Mouse (Mus musculus) kidney, postnatal 10 days (tissue): ENCODE measurements around the gene Snx9.

Experiments
- DNase-seq: peaks from one replicate; pipeline ENCODE4 v3.0.0; 2021; ENCODE audit warnings: mixed read lengths

Gene Snx9

DNA sequence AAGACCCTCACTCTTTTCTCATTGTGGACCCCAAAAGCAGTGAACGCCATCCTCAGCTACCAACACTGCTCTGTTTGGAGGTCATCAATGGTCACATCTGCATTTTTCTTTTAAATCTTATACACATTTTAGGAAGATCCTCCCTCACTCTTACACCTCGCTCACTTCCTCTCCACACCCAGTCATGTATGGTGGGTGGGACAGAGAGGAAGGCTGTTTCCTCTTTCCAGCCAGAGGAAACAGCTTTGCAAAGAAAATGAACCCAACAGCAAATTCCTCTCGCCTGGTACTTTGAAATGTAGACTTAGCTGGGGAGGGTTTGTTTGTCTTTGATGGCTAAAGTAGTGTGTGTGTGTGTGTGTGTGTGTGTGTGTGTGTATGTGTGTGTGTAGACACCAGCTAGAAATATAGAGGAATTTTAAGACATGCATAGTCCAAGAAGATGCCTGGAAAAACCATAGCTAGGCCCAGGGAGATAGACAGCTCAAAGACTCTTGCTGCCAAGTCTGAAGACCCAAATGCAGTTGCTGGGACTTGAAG, 33.2 kb upstream of the Snx9 start:
- DNase-seq: peak; percentile 32

DNA sequence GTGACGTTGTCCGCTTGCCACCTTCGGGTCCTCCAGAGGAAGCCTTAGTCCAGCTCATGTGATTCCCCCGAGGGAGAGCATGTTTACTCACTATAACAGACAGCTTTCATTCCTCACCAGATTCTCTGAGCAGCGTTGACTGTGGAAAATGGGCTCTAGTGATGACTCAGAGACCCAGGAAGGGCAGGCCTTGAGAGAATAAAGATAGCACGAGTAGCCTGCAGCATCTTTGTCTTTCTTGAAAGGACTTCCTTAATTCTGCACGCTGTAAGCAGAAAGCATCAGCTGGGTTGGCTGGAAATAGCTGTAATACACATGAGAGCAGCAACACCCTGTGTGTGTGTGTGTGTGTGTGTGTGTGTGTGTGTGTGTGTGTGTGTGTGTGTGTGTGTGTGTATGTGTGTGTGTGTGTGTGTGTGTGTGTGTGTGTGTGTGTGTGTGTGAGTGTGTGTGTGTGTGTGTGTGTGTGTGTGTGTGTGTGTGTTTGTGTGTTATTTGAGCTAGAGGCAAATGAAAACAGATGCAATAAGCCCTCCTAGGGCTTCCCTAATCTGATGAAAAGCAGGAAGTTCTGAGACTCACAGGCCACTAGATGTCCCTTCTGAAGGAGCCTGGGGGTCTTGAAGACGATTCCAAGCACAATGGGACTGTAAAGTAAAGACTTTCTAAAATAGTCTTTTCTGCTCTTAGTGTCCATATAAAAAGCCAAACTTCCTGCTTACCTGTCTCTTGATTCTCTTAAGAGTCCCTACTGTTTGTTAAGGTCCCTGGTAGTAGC, 27.1 kb upstream of the Snx9 start:
- DNase-seq: peak; percentile 33

GRCm38 (mm10) chr17:5814641-5814920, 26.5 kb upstream of the Snx9 start:
- no peak for DNase-seq

DNA sequence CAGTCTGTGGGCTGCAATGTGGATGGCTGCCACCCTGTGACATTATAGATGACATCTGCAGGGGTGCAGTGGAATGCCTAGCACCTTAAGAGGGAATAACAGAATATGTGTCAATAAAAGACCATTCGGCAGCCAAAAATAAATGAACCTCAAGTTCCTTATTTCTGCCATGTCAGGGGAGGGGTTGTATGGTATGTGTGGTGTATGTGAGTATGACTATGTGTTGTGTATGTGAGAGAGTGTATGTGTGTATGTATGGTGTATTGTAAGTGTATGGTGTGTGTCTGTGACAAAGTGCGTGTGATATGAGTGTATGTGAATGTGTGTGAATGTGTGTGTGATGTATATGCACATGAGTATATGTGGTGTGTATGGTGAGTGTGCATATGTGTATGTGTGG, 23.3 kb upstream of the Snx9 start:
- no peak for DNase-seq

DNA sequence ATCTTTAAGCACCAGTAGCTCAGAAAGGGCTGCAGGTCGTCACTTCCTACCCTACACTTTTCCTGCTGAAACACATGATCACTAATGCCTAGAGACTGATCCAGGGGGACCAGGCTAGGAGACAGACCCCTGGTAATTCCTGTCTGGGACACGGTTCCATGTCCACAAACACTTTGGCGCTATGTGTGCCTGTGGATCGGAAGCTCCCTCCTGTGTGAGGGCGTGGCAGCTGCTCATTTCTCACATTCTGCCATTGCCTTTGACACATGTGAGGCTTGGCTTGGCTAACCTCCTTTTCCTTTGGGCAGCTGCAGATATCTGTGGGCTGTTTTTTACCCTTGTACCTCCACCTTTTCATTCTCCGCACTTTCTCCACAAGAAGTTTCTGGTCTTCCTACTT, 22.0 kb upstream of the Snx9 start:
- no peak for DNase-seq

GRCm38 (mm10) chr17:5819799-5820201, 21.3 kb upstream of the Snx9 start:
- peak; percentile 71 for DNase-seq

DNA sequence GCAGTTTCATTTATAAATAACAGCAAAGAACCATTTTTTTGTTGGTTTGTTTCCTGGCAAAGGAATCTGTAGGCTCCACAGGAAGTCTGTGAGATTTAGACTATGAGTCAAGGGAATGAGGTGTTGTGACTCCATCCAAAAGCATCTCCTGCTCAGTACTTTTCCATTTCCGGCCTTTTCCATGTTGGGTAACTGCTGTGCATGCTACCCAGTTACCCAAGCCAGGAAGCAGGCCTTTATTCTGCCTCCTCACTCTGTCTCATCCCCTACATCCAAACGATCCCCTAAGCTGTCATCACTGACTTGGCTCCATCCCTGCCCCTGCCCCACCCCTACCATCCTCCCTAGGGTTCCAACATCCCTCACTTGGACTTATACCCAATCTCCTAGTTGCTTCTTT, 18.6 kb upstream of the Snx9 start:
- no peak for DNase-seq

GRCm38 (mm10) chr17:5823032-5823431, 18.1 kb upstream of the Snx9 start:
- DNase-seq: no peak

- DNase-seq: no peak
Measured at GRCm38 (mm10) chr17:5827836-5828582, 13.1 kb upstream of the Snx9 start.

- no peak for DNase-seq
Measured at GRCm38 (mm10) chr17:5828583-5828836, 12.6 kb upstream of the Snx9 start.

GRCm38 (mm10) chr17:5828944-5829343, 12.2 kb upstream of the Snx9 start:
- no peak for DNase-seq

GRCm38 (mm10) chr17:5829930-5830329, 11.2 kb upstream of the Snx9 start:
- DNase-seq: no peak

GRCm38 (mm10) chr17:5830382-5830781, 10.7 kb upstream of the Snx9 start:
- no peak for DNase-seq

- DNase-seq: no peak
Measured at GRCm38 (mm10) chr17:5830832-5831231, 10.3 kb upstream of the Snx9 start.

GRCm38 (mm10) chr17:5831257-5831806, 9.8 kb upstream of the Snx9 start:
- no peak for DNase-seq

DNA sequence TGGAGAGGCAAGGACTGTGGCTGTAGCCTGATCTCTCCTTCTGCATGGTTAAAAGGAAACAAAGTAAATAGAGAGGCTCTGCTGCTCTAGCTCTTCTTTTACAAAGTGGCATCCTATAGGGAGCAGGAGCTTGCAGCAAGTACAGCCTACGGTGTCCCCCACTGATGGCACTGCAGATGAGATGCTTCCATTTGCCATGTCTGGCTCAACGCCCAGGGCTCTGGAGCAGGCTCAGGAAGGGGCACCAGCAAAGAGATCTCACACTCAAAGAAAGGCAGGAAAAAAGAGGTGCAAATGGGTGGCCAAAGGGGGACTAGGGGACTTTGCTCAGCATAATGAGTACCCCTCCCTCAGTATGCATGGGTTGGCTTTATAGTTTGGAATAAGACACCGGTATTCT, 7.0 kb upstream of the Snx9 start:
- DNase-seq: no peak

GRCm38 (mm10) chr17:5834798-5835328, 6.3 kb upstream of the Snx9 start:
- no peak for DNase-seq

GRCm38 (mm10) chr17:5839549-5840240, 1.4 kb upstream of the Snx9 start:
- no peak for DNase-seq

GRCm38 (mm10) chr17:5840550-5841127, 490 bp upstream of the Snx9 start:
- DNase-seq: no peak

DNA sequence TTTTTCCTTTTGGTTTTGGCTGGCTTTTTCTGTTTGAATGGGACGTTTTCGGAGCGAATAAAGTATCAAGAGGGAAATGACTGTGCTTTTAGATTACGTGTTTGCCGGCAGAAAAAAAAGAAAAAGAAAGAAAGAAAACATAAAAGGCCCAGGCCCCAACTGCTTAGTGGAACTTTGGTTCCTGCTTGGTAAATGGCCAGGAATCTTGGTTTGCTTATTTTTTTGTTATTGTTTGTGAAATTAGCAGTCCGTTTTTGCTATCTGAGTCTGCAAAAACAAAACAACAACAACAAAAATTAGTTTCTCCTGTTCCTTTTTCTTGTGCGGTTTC, 779 bp downstream of the Snx9 start:
- no peak for DNase-seq

DNA sequence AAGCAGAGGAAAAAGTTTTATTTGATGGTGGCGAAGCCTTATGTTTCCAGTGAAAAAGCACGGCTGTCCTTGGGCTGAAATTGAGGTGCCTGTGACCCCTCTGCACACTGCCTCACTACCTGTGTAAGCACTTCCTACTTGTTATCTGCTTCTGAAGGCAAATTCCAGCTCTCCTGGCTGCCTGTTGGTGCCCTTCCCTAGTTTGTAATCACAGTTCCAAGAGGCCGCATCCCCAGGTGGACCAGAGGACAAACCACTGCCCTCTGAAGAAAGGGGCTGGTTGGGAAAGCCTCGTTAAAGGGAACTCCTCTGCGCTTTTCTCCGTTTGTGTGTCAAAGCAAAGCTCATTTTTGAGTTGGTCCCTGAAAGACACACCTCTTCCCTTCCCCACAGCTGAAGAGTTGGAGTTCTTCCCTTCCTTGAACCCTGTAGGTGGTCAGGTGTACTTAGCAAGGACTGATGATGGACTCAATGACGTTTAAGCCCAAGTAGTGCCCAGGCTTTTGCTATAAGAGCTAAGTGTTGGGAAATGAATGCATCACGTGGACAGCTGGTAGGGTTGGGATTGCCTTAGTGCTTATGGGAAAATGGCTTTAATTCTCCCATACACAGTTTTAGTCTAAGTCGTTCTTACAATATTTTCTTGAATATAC, 2.0 kb downstream of the Snx9 start:
- DNase-seq: no peak

DNA sequence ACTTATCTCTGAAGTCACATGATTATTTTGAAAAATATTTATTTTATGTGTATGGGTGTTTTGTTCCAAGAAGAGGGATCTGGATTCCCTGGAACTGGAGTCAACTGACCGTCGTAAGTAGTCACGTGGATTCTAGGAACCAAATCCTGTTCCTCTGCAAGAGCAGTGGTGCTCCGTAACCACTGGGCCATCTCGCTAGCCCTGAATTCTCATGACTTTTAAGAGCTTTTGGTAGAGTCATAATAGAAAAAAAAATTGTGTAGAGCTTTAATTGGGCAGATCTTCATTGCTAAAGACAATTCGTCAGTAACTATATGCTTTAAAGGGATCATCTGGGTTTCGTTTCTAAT, 2.5 kb downstream of the Snx9 start:
- DNase-seq: no peak

DNA sequence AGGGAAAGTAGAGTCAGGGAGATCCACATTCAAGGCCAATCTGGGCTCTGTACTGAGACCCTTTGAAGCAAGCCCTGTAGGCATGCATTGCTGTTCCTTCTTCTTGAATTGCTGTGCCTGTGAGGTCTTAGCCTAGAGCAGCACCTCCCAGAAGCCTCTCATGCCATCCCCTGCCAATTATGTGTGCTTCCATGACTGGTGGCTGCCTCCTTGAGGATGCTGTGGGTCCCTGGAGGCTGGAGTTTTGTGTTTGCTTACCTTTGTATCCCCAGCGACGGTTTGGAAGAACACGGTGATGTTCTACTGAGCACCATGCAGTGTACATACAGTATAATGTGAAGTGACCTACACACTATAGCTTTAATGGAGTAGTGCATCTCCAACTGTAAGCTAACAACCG, 4.2 kb downstream of the Snx9 start:
- no peak for DNase-seq
